Mouse (Mus musculus) liver, embryonic 14.5 days (tissue): ENCODE measurements around the gene 4930519P11Rik.

Experiments used
- CTCF ChIP-seq: IDR thresholded peaks from 2 replicates; pipeline ENCODE4 v1.5.1; 2016; ENCODE audit warnings: antibody characterized with exemption, low read depth, control low read depth
- EP300 ChIP-seq: IDR thresholded peaks from 2 replicates; pipeline ENCODE4 v1.6.1; 2016; ENCODE audit warnings: antibody characterized with exemption, low read depth

- no peak for TF ChIP-seq CTCF
- TF ChIP-seq EP300: peak; percentile 27; the same call in 1 of the 2 replicates
Measured at GRCm38 (mm10) chr2:154615674-154616073, 2.4 kb upstream of the 4930519P11Rik start.
